Mouse (Mus musculus) adrenal gland, adult 10 weeks (tissue): ENCODE measurements around the gene Gm6583. TPM values are rescaled to one million over a fixed set of nuclear protein-coding genes. Genes with fewer than 3 reads are reported as not detected.

Experiments
- polyA plus RNA-seq: library from polyadenylated mRNA; stranded (reverse); fragments of 350-450 nt; fragmentation: Illumina TruSeq; extraction: RNeasy Lipid Tissue Mini Kit (QIAGEN cat#74804); gene quantifications from one replicate; pipeline ENCODE4 v1.2.3, GENCODE M21; 2014; ENCODE audit warnings: low read depth, low replicate concordance

Gene Gm6583
- polyA plus RNA-seq, result not detected

GRCm38 (mm10) chr5:112355910-112356309 lies at the start of gene Gm6583:
Gene Gm6583, minus strand, starts transcription at chr5:112356033.

GRCm38 (mm10) chr5:112394779-112395443 lies 39.1 kb upstream of the Gm6583 start, which contains the start of gene Asphd2:
Gene Asphd2, minus strand, starts transcription at chr5:112394866.

GRCm38 (mm10) chr5:112342463-112343204 lies 13.2 kb downstream of the Gm6583 start, which contains the start of the genes Srrd and Hps4:
Gene Srrd, minus strand, starts transcription at chr5:112343040.
Gene Hps4, plus strand, starts transcription at chr5:112343083.

GRCm38 (mm10) chr5:112325546-112326445 lies 30.0 kb downstream of the Gm6583 start, which contains the start of gene Tfip11:
Gene Tfip11, plus strand, starts transcription at chr5:112326358.

Other genes starting within 250 kb of the Gm6583 start
- gene Cryba4, start 103.5 kb downstream of the Gm6583 start, polyA plus RNA-seq, result not detected
- not detected for gene Crybb1, start 100.2 kb downstream of the Gm6583 start, polyA plus RNA-seq
- 51.9 TPM for gene Tpst2, start 79.3 kb downstream of the Gm6583 start, polyA plus RNA-seq
- 12.8 TPM for gene Tfip11, start 29.7 kb downstream of the Gm6583 start, polyA plus RNA-seq
- 1.5 TPM for gene Srrd, start 13.0 kb downstream of the Gm6583 start, polyA plus RNA-seq
- gene Hps4, start 12.9 kb downstream of the Gm6583 start, polyA plus RNA-seq, result 18.0 TPM
- gene Asphd2, start 38.8 kb upstream of the Gm6583 start, polyA plus RNA-seq, result 0.52 TPM
- gene Gm6588, start 93.4 kb upstream of the Gm6583 start, polyA plus RNA-seq, result not detected
- 2.3 TPM for gene Sez6l, start 221.2 kb upstream of the Gm6583 start, polyA plus RNA-seq